Mouse (Mus musculus) kidney, adult 8-10 months (tissue): ENCODE results near the gene Paf1.
A peak's percentile ranks its signal among the peaks of the same experiment; 100 is the strongest.

Experiments used
- DNase-seq, 2 experiments: peaks; one replicate each; pipeline ENCODE4 v3.0.0; 2022

Gene Paf1

DNA sequence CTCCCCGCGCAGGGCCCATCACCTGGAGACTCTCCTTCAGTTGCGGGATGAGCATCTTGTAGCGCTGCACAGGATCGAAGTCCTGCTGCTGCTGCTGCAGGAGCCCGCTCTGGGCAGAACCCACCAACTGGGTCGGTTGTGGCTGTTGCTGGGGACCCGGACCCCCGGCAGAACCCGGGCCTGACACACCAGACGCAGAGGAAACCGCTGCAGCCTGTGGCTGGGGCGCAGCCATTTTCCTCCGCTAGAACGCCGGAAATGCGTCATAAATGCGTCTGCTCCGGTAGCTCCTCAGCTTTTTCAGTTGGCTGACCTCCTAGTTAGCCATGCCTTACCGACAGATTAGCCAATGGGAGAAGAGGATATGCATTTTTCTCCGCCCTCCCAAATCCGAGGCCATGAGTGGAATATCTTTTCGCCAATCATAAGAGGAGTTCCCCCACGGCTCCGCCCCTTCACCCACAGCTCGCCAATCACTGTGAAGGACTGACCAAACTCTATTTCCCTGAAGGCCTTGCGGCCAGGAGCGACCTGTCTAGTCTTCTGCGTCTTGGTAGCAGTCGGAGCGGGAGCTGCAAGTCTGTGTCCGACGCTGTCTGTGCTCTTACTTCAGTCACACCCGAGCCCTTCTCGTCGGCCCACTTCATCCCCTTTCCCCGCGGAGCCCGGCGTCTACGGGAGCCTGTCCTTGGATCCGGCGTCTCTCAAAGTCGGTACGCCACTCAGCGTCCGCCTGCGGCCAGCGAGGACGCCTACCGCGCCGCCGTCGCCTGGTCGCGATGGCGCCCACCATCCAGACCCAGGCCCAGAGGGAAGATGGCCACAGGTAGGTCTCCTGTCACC lies at the start of gene Paf1, which contains the start of gene Med29:
TSS of gene Paf1 (plus strand) at position 523 of the 843 bp plus-strand sequence.
TSS of gene Med29 (minus strand) at position 280 of the 843 bp plus-strand sequence.
- peak; percentile 99 for DNase-seq

GRCm38 (mm10) chr7:28344637-28345036 lies 48.1 kb upstream of the Paf1 start:
- peak; percentile 14 to 64 for DNase-seq

DNA sequence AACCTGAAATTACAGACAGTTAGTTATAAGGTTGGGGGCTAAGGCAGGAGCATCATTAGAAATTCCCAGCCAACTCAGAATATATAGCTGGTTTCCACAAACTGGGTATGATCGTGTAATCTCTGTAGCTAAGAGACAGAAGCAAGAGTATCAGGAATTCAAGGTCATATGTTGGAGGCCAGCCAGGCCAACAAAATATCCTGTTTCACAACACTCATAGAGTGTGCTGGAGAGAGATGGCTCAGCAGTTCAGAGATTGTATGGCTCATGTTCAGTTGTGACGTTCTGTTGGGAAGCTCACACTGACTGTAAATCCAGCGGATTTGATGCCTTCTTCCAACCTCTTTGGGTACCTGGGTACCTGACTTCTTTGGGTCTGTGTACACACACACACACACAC lies 45.0 kb upstream of the Paf1 start:
- no peak for DNase-seq

DNA sequence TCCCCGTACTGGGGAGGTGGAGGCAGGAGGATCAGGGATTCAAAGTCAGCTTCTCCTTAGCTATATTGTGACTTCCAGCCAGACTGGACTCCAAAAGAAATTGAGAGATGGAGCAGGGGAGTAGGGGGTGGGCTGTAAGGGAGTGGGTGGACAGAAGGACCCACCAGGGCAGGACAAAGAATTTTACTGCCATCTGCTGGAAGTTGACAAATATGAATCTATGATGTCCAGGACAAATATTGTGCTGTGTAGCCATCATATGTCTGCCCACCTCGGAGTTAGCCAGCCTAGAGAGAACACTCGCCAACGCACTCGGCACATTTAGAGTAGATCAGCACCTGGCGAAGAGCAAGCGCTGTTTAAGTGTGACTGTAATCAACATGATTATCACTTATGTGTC lies 44.1 kb upstream of the Paf1 start:
- DNase-seq, result no peak

GRCm38 (mm10) chr7:28350155-28350883 lies 42.4 kb upstream of the Paf1 start, which contains the start of gene Rps16:
Rps16 (plus strand) TSS chr7:28350652.
- DNase-seq, result peak; percentile 96 to 97

- no peak for DNase-seq
Observed at GRCm38 (mm10) chr7:28351676-28352191, 41.0 kb upstream of the Paf1 start.

DNA sequence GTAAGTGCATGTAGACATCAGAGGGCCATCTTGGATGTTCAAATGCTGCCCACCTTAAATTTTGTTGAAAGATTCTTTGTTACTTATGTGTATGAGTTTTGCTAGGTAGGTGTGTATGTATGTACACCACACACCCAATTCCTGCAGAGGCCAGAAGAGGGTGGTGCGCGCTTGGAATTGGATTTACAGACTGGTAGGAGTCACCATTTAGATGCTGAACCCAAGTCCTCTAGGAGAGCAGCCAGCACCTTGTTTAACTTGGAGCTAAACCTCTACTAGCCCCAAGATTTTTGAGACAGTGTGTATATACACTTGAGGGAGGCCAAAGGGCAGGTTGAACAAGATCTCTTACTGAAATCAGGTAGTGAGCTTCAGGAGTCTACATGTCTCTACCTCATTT lies 39.5 kb upstream of the Paf1 start:
- no peak for DNase-seq

GRCm38 (mm10) chr7:28354113-28354581 lies 38.6 kb upstream of the Paf1 start:
- no peak for DNase-seq

DNA sequence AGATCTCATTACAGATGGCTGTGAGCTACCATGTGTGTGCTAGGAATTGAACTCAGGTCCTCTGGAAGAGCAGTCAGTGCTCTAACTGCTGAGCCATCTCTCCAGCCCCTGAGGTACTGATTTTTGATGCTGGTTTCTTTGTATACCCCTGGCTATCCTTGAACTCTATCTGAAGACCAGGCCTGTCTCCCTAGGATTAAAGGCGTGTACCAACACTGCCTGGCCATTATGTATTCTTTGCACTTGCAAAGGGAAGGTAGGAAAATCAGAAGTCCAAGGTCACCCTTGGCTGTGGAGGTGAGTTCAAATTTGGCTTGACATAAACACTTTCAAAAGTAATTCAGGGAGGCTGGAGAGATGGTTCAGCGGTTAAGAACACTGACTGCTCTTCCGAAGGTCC lies 38.2 kb upstream of the Paf1 start:
- DNase-seq, result no peak

- DNase-seq, result no peak
Observed at GRCm38 (mm10) chr7:28355221-28355620, 37.5 kb upstream of the Paf1 start.

DNA sequence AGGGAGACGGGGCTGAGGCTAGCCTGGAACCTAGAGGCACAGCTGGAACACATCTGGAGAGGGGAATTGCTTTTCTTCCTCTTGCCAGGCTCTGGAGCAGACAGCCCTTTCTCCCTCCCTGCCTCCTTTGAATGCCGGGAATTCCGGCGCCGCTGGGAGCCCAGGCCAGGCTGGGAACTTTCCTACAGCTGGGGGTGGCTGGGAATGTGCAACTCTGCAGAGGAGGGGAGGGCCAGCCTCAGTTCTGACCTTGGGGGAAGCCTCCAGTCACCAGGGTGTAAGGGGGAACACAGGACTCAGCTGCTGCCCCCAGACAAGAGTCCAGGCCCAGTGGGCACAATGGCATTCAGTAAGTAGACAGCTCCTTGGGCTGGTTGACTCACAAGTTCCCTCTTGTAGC lies 35.8 kb upstream of the Paf1 start:
- DNase-seq, result peak; percentile 39 to 59

DNA sequence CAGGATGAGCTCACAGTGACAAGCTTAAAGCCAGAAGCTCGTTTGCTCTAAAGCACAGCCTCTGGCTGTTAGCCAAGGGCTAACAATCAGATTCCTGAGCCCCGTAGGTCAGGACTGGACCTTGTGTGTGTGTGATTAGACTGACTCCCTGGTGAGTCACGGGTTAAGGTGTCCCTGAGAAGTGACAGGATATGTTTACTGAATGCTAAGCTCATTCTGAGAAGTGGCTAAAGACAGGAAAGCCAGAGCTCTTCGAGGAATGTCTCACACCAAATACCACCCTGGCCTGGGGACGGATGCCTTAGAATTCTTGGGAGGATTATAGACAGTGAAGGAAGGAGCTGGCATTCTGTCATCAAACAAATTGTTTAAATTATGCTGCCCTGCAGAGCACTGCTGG lies 34.8 kb upstream of the Paf1 start:
- DNase-seq, result no peak

GRCm38 (mm10) chr7:28358431-28358830 lies 34.3 kb upstream of the Paf1 start:
- DNase-seq, result no peak

DNA sequence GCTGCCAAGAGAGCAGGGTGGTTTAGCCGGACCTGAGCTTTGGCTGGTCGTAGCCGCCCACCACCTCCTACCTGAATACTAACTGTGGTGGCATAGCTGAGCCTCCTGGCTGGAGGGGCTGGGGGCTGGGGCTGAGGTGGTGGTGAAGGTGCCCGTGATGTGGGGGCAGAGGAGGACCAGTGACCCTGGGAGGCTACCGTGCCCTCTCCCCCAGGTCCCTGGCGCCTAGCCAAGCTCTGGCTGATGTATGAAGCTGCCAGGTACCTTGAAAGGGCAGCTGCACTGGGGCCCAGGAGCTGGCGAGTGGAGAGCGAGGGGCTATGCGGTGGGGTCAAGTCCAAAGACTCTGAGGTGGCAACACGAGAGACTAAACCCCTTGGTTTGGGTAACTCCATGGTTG lies 32.9 kb upstream of the Paf1 start:
- no peak for DNase-seq

DNA sequence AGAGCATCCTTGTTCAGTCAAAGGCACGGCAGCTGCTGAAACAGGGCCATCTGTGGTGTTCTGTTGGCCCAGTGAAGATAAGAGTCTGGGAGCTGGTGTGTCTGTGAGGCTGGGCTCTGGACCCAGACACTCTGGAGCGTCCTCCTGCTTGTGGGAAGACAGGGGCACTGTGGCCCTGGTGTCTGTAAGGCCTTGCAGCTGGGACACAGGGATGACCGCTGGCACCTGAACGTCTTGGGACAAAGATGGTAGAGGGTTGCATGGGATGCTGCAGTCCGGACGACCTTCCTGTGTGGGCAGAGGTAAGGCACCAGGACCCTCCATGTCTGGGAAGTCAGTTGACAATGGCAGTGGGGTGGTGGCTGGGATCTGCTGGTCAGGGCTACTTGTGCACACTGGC lies 32.5 kb upstream of the Paf1 start:
- DNase-seq, result no peak

DNA sequence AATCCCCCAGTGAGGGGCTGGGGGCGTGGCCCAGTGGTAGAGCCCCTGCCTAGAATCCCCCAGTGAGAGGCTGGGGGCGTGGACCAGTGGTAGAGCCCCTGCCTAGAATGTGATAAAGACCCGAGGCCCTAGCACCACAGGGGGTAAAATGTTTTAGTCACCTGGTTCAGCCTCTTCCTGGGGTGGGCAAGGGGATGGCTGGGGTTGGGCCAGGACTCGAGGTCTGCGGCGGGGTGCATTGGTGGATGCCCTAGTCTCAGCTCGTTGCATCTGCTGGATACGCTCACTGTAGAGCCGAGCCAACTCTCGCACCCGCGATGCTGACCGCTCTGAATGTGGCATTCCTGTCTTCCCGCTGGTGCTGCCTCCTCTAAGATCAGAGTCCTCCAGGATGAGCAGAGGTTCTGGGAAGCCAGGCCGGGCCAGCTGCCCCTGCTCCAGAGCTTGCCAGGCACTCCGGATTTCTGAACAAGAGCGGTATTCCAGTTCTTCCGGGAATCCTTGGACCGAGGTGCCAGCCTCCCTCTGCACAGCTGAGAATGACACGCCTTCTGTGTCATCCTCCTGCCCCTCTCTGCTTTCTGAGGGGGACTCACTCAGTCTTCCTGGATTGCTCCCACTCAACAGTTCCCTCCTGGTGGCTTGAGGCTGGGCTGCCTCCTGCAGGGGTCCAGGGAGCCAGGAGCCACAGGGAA lies 31.0 kb upstream of the Paf1 start:
- DNase-seq, result no peak

DNA sequence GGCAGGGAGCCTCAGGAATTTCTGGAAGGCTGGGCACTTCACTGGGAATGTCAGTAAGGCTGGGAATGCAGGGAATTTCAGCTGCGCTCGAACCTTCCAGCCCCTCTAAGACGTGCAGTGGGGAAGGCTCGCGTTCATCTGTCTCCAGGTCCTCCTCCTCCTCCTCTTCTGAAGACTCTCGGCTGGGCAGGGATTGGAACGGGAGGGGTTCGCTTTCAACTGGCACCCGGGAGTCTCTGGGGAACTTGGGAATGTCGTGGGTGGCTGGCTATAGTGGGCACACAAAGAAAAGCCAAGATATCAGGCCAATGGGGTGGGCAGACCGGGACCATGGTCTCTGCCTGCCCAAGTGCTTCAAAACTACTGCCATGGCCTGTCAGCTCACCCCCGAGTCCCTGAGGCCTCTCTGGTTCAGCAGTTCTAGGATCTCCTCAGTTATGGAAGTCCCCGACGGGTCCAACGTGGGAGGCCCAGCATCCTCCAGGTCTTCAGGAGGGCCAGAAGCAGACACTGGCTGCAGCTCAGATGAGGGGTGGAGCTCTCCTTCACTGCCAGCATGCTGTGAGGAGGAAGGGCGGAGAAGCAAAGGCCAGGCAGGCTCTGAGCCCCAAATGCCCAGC lies 30.2 kb upstream of the Paf1 start:
- DNase-seq, result no peak

GRCm38 (mm10) chr7:28367663-28368275 lies 25.0 kb upstream of the Paf1 start:
- no peak for DNase-seq

- DNase-seq, result no peak
Observed at GRCm38 (mm10) chr7:28368276-28368920, 24.4 kb upstream of the Paf1 start.

DNA sequence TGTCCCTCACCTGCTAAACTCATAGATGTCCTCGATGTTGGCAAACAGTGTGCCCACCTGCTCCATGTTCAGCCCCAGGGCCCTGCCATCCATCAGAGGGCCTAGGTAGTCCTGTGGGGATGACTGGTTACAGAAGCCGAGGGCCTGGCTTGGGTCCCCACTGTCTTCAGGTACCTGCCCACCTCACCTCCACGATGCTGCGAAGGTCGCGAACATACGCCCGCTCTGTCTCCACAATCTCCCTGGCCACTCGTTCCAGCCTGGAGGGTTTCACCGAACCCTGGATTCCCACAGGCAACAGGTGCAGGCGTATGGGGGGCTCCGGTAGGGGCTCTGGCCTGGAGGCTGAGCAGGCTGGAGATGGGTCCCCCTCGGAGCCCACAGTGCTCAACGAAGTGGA lies 22.7 kb upstream of the Paf1 start:
- DNase-seq, result no peak

DNA sequence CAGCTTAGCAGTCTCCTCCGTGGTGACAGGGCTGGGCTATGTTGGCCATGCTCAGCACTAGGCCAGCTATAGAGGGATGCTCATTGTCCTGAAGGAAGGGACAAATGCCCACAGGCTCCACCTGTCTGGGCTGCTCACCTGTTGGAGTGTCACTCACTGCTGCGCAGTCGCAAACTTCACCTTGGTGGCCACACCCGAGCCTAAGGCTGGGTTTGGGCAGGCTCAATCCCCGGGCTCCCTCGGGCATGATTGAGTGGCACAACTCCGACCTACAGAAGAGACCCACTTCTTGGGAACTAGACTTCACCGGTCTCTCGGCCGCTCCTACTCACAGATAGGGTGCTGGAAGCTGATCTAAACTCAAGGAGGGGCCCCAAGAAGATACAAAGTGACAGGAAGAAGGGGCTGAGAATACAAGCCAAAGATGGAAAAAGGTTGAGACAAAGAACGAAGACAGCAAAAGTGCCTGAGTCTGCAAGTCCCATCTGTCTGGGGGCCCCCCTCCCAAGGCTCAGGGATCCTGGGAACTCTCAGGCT lies 21.7 kb upstream of the Paf1 start:
- peak in 1 of 2 experiments; percentile 26 for DNase-seq
